In genomic region chr12:87305767-87306583, GRCm38 (mm10) we compare ENCODE assay signal across 18 mouse cellular contexts. TPM values are rescaled to one million over a fixed set of nuclear protein-coding genes. Genes with fewer than 3 reads are reported as not detected.
DNase-seq lines count a peak whose midpoint lies in the region; ATAC-seq and TF ChIP-seq lines count a peak whose summit lies in the region.
"Had no signal": no experiment of that assay in that cellular context is flagged by ENCODE, and none has a peak within 500 bp of the region (broad histone marks: within the 10 kb centered on the region; RNA-seq: fewer than 3 reads in every experiment).

No protein-coding gene starts in this region.

- no peak for TF ChIP-seq POLR2A in limb, embryonic 14.5 days (IDR thresholded peaks at IDR 0.05; ENCODE audit: borderline replicate concordance, extremely low read depth, insufficient read depth, insufficient read length)

- 35% methylated on average over 13 of the region's 13 CpGs for WGBS in hindbrain, embryonic 13.5 days
- WGBS in hindbrain, embryonic 12.5 days: 41% methylated on average over 13 of the region's 13 CpGs
- WGBS in limb, embryonic 14.5 days: 28% methylated on average over 13 of the region's 13 CpGs

- peak; percentile 32 for DNase-seq in cerebellum, adult 11 months
- DNase-seq in cerebellum, postnatal 10 days: peak; percentile 68 to 82
- peak; percentile 8 for DNase-seq in limb, embryonic 14.5 days (ENCODE audit: low spot score)
- no peak for DNase-seq in adrenal gland, adult 8-10 months
- no peak for DNase-seq in thymus, postnatal 10 days (ENCODE audit: low spot score in 2 of 2)
- DNase-seq: adrenal gland, postnatal 10 days; gastrocnemius, postnatal 10 days; heart, postnatal 4 days; kidney, adult 8-10 months; thymus, postnatal 4 days had no signal

- H3K4me3 ChIP-seq in hindbrain, embryonic 13.5 days: no peak overlapping the region
- no peak overlapping the region for H3K4me3 ChIP-seq in hindbrain, embryonic 12.5 days
- no peak overlapping the region for H3K4me3 ChIP-seq in limb, embryonic 14.5 days (replicated peaks; ENCODE audit: low read length)
- H3K4me3 ChIP-seq: erythroblast, embryonic 14.5 days; lung, embryonic 15.5 days; neural tube, embryonic 13.5 days had no signal

- H3K4me1 ChIP-seq in hindbrain, embryonic 13.5 days (replicated peaks): peaks cover 9% of the 10 kb centered on the region
- 0 out of 2 replicates have a peak, but pooled peaks cover 2% of the 10 kb centered on the region for H3K4me1 ChIP-seq in hindbrain, embryonic 12.5 days
- 0 out of 2 replicates have a peak, but pooled peaks cover 3% of the 10 kb centered on the region for H3K4me1 ChIP-seq in limb, embryonic 14.5 days (ENCODE audit: control insufficient read depth, insufficient read depth, low read length)
- H3K4me1 ChIP-seq: lung, embryonic 15.5 days had no signal

- H3K36me3 ChIP-seq in hindbrain, embryonic 13.5 days: peaks cover 26% of the 10 kb centered on the region
- H3K36me3 ChIP-seq in hindbrain, embryonic 12.5 days: peaks cover 19% of the 10 kb centered on the region
- peaks cover 25% of the 10 kb centered on the region for H3K36me3 ChIP-seq in limb, embryonic 14.5 days (ENCODE audit: control insufficient read depth, insufficient read depth, low read length)

- no peak overlapping the region for H3K4me2 ChIP-seq in hindbrain, embryonic 13.5 days
- no peak overlapping the region for H3K4me2 ChIP-seq in hindbrain, embryonic 12.5 days (replicated peaks)
- no peak overlapping the region for H3K4me2 ChIP-seq in limb, embryonic 14.5 days (replicated peaks; ENCODE audit: low read depth, low read length, severe bottlenecking)
- H3K4me2 ChIP-seq: lung, embryonic 15.5 days; neural tube, embryonic 13.5 days had no signal

- ATAC-seq in hindbrain, embryonic 13.5 days (ENCODE audit: low FRiP score): peak; percentile 46; the same call in 1 of the 2 replicates
- no peak for ATAC-seq in hindbrain, embryonic 12.5 days (ENCODE audit: low FRiP score)
- no peak for ATAC-seq in limb, embryonic 14.5 days (ENCODE audit: low FRiP score, low read depth)

- H3K27me3 ChIP-seq in hindbrain, embryonic 13.5 days: peaks cover 11% of the 10 kb centered on the region
- H3K27me3 ChIP-seq in hindbrain, embryonic 12.5 days: peaks cover 5% of the 10 kb centered on the region; the same call in 1 of the 2 replicates
- peaks cover 4% of the 10 kb centered on the region; the same call in 1 of the 2 replicates for H3K27me3 ChIP-seq in limb, embryonic 14.5 days (ENCODE audit: control insufficient read depth, insufficient read depth, low read length)
- H3K27me3 ChIP-seq: CH12.LX; lung, embryonic 15.5 days had no signal

- H3K27ac ChIP-seq in hindbrain, embryonic 13.5 days: 0 out of 2 replicates have a peak overlapping the region, but pooled peaks have one; percentile 23
- no peak overlapping the region for H3K27ac ChIP-seq in hindbrain, embryonic 12.5 days
- no peak overlapping the region for H3K27ac ChIP-seq in limb, embryonic 14.5 days (replicated peaks; ENCODE audit: low read depth, low read length)
- H3K27ac ChIP-seq: lung, embryonic 15.5 days; neural tube, embryonic 13.5 days had no signal

- no peaks in the 10 kb centered on the region for H3K9me3 ChIP-seq in hindbrain, embryonic 13.5 days
- H3K9me3 ChIP-seq in hindbrain, embryonic 12.5 days (replicated peaks): no peaks in the 10 kb centered on the region
- no peaks in the 10 kb centered on the region for H3K9me3 ChIP-seq in limb, embryonic 14.5 days (ENCODE audit: control insufficient read depth, low read length)
- H3K9me3 ChIP-seq: lung, embryonic 15.5 days; neural tube, embryonic 13.5 days had no signal

- H3K9ac ChIP-seq in hindbrain, embryonic 13.5 days: no peak overlapping the region
- no peak overlapping the region for H3K9ac ChIP-seq in hindbrain, embryonic 12.5 days
- no peak overlapping the region for H3K9ac ChIP-seq in limb, embryonic 14.5 days (ENCODE audit: low read depth, low read length, severe bottlenecking)
- H3K9ac ChIP-seq: lung, embryonic 15.5 days; neural tube, embryonic 13.5 days had no signal

RNA-seq across cellular contexts. Expression of gene Ism2, which starts 6.5 kb away (rescaled TPM):
- 1.1 and 1.2 TPM in 2 replicates for polyA plus RNA-seq in hindbrain, embryonic 13.5 days (2015; fragmentation: Nextera tagmentation; extraction: Ambion mirVana)
- polyA plus RNA-seq in hindbrain, embryonic 12.5 days (2016; fragmentation: Nextera tagmentation; extraction: Ambion mirVana): 1.0 and 1.1 TPM in 2 replicates
- polyA plus RNA-seq in limb, embryonic 14.5 days (2012; rRNA removed): 0.99 and 1.2 TPM in 2 replicates
- 1.4 TPM in 2 replicates for polyA plus RNA-seq in limb, embryonic 14.5 days (2014; fragmentation: Nextera tagmentation; extraction: Ambion mirVana)
- under 1 TPM in 2 of 4 experiments, not detected in 2; 0.28 to 0.32 TPM for total RNA-seq in adrenal gland, adult 8-10 months (2022)
- total RNA-seq: common myeloid progenitor, adult 5-6 weeks; gastrocnemius, postnatal 10 days; megakaryocyte-erythroid progenitor cell, adult 5-6 weeks had no signal
- polyA plus RNA-seq: erythroblast, embryonic 14.5 days had no signal

RNA-seq across cellular contexts. Expression of gene Ahsa1, which starts 39.7 kb away (rescaled TPM):
- 193 and 214 TPM in 2 replicates for polyA plus RNA-seq in hindbrain, embryonic 13.5 days (2015; fragmentation: Nextera tagmentation; extraction: Ambion mirVana)
- polyA plus RNA-seq in hindbrain, embryonic 12.5 days (2016; fragmentation: Nextera tagmentation; extraction: Ambion mirVana): 181 and 187 TPM in 2 replicates
- 120 and 187 TPM in 2 replicates for polyA plus RNA-seq in limb, embryonic 14.5 days (2012; rRNA removed)
- polyA plus RNA-seq in limb, embryonic 14.5 days (2014; fragmentation: Nextera tagmentation; extraction: Ambion mirVana): 168 and 182 TPM in 2 replicates
- 100 to 1,000 TPM; 120 to 228 (median 142) TPM for total RNA-seq in adrenal gland, adult 8-10 months (2022)

RNA-seq across cellular contexts. Expression of gene Vipas39, which starts 39.9 kb away (rescaled TPM):
- 57.7 and 62.4 TPM in 2 replicates for polyA plus RNA-seq in hindbrain, embryonic 13.5 days (2015; fragmentation: Nextera tagmentation; extraction: Ambion mirVana)
- polyA plus RNA-seq in hindbrain, embryonic 12.5 days (2016; fragmentation: Nextera tagmentation; extraction: Ambion mirVana): 60.0 and 62.1 TPM in 2 replicates
- polyA plus RNA-seq in limb, embryonic 14.5 days (2012; rRNA removed): 44.3 and 45.0 TPM in 2 replicates
- 42.1 and 52.5 TPM in 2 replicates for polyA plus RNA-seq in limb, embryonic 14.5 days (2014; fragmentation: Nextera tagmentation; extraction: Ambion mirVana)
- 10 to 100 TPM; 34.6 to 53.1 (median 43.5) TPM for total RNA-seq in adrenal gland, adult 8-10 months (2022)

Comparison
In these comparisons a context has a peak if more than half of its experiments do, and no peak if none do; other contexts are left out.
1. DNase-seq: peak in cerebellum, adult 11 months (single experiment), cerebellum, postnatal 10 days (2 of 2) and limb, embryonic 14.5 days (single experiment); none in adrenal gland, adult 8-10 months (single experiment) and thymus, postnatal 10 days (0 of 2).